Mouse (Mus musculus): ENCODE data around the gene Gphb5.

The Gphb5 gene

DNA sequence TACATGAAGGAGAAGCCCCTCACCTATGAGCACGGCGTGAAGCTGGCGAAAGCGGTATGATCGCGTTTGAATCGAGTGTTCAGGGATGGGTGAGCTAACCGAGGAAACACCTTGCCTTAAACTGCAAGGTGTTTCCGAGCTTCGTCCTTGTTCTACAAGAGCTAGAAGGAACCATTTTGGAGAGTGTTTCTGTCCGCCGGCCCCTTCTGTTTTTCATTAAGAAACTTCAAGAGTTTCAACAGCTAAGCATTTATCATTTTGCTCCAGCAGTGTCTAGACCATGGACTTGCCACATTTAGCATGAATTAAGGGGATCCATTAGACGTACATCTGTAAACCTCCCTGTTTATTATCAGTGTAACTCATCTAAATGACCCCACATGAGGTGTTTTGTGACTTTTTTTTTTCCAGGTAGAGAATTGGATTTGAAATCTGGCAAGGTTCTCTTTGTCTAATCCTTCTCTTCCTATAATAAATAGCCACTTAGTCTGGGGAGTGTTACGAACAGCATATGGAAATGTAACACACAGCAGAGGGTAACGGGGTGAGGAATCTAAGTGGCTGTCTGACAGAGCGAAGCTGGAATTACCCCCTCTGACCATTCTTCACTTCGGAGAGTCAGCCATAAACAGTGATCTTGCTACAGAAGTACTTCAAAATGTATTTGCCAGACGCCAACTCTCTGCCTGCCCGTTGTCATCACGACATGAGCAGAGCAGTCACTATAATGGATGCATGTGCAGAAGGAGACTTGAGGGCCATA lies 22.4 kb downstream of the Gphb5 start:
- no peak for DNase-seq (ENCODE audit: low read depth, low spot score)

DNA sequence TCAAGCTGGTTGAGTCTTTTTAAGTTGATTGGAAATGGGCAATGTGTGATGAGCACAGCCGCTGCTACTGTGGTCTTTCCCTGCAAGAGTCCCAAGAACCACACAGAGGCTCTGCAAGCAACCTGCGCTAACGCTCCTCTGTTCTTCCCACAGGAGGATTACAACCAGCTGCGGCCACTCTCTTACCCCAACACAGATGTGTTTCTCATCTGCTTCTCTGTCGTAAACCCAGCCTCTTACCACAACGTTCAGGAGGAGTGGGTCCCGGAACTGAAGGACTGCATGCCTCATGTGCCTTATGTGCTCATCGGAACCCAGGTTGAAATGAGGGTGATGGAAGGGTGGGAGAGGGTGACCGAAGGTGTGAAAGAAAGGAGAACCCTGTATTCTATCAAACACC lies 25.1 kb downstream of the Gphb5 start:
- no peak for DNase-seq (ENCODE audit: low read depth, low spot score)

DNA sequence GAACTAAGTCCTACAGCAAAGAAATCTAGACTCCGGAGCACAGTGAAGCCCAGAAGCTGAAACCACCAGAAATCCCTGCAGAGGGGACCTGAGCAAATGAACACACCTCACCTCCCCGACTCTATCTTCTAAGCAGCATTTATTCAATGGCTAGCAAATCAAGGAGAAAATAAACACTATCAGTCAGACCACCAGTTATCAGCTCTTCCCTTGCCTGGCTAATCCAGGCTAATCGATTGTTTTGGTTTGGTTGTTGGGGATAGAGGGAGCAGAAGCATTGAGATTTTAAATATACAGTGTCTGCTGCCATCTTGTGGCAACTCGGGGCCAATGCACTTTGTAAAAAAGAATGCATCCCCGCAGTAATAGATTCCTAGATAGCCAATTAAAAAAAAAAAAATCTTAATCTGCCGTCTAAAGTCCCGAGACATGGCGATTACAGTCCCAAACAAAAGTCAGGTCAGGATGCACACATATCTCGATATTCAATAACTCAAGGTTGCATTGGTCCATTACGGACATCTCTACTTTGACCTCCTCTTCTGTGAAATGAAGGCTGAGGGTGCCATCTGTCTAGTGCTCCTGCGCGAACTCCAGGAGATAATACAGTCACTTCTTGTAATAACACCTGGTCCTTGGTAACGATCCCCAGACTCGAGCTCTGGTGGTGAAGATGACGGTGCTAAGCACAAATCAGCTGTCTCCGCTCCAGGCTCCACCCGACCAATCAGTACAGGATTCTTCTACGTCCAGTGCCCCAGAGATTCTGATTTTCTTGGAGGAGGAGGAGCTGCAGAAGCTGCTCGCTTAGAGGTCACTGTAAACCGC lies 27.1 kb downstream of the Gphb5 start:
- peak; percentile 69 for DNase-seq (ENCODE audit: low read depth, low spot score)

DNA sequence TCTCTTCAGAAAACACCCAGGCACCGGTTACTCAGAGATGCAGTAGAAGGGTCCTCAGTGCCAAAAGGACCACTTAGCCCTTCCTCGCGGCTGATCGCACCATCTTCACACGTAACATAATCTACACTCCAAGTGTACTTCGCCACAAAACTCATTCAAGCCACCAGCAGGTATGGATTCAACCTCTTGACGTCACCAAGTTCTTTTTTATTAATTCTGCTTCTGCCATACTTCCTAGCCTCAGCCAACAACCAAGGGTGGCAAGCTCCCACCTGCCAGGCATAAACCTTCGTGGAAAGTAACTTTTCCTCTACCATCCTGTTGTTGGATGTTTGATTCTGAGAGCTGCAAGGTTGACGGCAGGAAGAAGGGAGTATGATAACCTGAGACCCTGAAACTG lies 28.1 kb downstream of the Gphb5 start:
- DNase-seq (ENCODE audit: low read depth, low spot score): no peak

DNA sequence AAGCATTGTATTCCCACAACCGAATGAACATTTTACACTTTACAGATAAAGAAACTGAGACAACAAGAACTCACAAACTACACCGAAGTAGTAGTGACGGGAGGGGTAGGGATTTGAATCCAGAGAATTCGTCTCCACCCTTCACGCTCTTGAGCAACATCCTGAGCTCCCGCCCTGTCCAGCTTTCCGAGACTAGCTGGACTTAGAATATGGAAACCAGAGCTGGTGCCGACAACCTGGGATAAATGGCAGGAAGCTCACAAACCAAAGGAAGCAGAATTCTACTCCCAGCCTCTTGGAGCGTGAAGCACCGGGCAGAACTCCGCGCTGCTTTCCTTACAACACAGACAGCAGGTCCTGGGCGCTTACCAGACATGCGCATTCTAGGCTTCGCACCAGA lies 28.7 kb downstream of the Gphb5 start:
- DNase-seq (ENCODE audit: low read depth, low spot score): no peak

DNA sequence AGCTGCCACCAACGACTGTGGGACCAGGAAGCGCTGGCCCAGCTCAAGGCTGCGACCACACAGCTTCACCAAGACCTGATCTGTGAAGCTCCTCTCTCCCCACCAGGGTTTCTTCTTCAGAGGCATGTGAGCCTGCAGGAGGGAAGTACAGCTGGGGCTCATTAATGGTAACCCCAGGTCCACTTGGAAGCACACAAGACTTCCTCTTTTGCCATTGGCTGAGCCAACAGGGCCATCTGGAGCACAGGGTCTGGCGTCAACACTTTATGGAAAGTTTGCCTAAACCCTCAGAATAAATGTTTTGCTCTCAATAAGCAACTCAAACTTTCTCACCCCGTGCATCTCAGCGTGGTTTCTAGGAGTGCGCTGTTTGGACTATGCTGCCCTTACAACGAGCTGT lies 29.4 kb downstream of the Gphb5 start:
- DNase-seq (ENCODE audit: low read depth, low spot score): no peak

DNA sequence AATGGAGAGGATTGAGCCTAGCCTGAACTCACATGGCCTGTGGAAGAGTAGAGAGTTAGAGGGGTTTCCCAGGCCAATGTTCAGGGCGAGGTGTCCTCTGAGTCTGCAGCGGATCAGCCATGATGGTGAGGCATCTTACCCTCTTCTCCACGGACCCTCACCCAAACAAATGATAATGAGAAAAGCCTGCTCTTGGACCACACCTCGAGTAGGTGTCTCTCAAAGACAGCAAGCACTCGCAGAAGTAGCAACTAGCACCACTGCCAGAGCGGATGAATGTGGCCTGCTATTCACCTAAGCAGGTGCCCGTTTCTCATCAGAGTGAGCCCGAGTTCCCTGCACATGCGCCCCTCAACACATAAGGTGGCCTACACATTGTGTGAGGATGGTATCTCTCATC lies 29.9 kb downstream of the Gphb5 start:
- no peak for DNase-seq (ENCODE audit: low read depth, low spot score)

DNA sequence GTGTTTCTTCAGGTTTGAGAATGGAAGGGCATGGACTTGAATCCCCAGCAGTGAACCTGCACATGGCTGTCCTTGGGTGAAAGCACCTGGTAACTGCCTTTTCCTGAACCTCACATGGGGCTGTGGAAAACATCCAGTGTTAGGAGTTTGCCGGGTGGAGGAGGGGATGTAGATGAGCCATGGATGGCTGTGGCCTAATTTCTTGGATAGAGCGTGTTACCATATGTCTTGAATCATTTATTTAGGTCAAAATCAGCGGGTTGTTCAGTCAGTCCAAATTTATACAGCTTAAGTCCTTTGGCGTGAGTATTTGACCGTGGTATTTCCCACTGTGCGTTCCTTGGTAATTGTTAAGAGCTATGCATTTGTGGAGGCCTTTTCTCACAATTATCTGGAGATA lies 40.5 kb downstream of the Gphb5 start:
- DNase-seq (ENCODE audit: low read depth, low spot score): no peak

DNA sequence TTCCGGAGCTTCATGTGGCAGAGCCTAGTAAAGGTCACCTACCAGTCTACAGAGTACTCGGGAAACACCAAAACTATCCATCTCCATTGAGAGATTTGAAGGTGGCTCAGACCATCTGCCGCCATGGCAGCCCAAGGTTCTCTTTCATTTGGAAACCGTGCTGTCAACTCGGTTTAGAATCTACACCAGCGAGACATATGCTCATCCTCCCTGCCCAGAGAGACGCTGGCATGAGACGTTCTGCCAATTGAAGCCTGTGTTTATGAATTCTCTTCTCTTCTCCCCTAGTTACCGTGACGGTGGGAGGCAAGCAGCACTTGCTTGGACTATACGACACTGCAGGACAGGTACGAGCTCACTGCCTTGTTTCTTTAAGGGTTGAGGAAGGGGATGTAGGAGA lies 41.5 kb downstream of the Gphb5 start:
- no peak for DNase-seq (ENCODE audit: low read depth, low spot score)

DNA sequence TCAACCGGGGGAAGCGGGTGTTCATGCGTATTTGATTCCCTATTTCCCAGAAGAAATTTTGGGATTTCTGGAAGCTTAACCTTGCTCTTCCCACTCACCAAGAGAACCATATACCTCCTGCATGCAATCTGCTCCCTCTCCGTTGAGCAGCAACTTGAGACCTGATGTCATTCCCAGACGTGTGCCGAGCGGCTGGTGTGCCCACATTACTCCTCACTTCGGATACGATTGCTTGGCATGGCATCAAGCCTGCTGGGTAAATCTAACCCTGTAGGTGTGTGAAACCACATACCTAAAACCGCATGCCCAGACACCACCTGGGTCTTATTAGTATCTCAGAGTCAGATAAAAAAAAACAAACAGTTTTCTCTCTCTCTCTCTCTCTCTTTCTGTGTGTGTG lies 42.1 kb downstream of the Gphb5 start:
- DNase-seq (ENCODE audit: low read depth, low spot score): no peak

DNA sequence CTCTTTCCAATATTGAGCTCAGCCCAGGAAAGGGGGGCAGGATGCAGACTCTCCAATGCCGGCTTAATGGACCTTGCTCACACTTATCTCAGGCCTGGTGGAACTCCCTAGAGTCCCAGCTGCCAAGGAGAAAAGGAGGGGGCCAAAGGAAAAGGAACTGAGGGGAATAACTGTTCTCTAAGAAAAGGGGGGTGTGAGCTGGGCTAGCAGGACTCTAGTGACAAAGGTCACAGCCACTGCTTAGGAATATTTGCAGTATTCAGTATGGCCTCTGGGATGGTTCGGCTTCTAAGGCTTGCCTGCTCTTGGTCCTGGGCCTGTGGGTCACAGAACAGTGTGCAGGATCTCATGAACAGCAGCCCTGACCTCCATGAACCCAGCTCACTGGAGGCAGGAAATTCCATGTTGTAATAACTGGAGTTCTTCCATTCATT lies 47.1 kb downstream of the Gphb5 start:
- no peak for DNase-seq (ENCODE audit: low read depth, low spot score)

DNA sequence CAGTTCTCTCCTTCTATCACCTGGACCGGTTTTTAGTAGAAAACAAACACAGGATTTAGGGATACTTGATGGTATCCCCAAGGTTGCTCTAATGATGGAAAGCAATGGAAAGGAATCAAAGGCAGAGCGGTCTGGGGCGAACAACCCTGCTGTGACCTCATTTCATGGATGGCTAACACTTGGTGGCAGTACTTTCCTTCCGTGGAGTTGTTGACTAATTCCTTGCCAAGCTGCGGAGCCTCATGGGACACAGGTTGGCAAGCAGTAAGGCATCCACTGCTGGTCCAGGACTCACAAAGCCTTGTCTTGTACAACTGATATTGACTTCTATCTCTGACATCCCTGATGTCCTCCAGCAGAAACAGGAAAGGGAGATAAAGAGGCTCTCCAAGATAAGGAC lies 48.1 kb downstream of the Gphb5 start:
- DNase-seq (ENCODE audit: low read depth, low spot score): no peak

DNA sequence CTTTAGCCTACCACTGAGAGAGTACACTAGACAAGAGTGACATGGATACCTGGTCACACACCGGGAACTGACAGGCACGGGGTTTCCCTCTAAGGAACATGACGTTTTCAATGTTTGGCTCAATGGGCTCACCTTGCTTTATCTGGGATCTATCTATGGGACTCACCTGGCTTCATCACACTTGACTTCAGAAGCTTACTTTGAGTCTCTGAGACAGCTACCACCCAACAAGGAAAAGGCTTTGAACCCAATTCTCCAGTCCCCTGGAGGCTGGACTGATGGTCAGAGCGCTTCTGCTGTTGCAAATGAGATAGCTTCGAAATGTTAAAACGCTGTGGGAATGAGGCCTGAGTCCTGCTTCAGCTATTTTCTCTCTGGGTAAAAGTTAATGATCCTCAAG lies 49.2 kb downstream of the Gphb5 start:
- no peak for DNase-seq (ENCODE audit: low read depth, low spot score)

DNA sequence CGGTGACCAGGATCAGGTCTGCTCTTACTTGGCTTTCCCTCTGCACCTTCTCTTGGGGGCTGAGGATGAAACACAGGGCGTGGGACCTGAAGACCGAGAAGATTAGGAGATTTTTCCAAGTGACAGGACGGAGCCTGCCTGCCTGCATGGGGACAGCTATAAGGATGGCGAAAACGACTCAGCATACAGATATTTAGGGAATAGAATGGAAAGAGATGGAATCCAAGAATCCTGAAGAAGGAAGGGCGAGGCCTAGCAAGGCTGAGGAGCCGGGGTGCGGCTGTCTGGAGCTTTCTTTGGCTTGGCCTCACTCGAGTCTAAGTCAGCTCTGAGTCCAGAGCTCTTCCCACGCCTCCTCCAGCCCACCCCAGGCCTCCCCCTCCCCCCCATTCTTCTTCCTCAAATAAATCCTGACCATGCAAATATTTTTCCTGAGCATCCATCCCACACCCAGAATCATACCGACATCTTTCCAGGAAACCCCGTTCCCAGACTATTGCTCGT lies 50.9 kb downstream of the Gphb5 start:
- no peak for DNase-seq (ENCODE audit: low read depth, low spot score)

DNA sequence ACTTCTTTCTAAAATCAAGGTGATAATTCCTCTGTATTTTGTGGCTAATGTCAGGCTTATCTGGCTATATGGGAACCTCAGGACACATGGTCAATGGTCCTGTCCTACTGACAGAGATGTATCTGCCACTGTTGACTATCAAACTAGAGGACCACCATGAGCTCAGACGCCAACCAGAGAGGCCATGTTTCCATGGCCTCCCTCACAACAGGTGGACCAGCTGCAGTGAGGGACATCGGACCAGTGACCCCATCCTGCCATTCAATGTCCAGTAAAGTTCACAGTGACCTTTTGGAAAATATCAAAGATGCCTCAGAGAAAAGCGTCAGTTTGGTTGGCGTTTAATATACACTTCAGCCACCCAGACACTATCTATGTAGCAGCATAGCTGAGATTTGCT lies 52.2 kb downstream of the Gphb5 start:
- DNase-seq (ENCODE audit: low read depth, low spot score): no peak

DNA sequence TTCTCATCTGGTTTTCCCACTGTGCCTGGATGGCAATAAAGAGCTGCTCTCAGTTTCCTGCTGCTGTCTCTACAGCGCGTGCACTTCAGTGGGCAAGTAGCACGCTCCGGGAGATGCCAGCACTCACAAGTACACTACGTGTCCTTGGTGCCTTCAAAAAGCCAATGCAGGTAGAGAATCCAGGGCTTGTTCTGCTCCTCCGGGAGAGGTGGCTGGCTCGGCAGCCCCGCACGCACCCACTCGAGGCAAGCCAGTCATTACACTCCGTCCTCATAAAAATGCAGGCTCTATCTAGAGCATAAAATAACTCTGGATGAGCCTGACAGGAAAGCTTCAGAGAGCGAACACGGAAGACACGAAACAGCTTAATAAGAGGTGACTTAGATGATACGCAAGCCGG lies 54.1 kb downstream of the Gphb5 start:
- DNase-seq (ENCODE audit: low read depth, low spot score): no peak

Measured in R1 (cell line).